In the genomic region with DNA sequence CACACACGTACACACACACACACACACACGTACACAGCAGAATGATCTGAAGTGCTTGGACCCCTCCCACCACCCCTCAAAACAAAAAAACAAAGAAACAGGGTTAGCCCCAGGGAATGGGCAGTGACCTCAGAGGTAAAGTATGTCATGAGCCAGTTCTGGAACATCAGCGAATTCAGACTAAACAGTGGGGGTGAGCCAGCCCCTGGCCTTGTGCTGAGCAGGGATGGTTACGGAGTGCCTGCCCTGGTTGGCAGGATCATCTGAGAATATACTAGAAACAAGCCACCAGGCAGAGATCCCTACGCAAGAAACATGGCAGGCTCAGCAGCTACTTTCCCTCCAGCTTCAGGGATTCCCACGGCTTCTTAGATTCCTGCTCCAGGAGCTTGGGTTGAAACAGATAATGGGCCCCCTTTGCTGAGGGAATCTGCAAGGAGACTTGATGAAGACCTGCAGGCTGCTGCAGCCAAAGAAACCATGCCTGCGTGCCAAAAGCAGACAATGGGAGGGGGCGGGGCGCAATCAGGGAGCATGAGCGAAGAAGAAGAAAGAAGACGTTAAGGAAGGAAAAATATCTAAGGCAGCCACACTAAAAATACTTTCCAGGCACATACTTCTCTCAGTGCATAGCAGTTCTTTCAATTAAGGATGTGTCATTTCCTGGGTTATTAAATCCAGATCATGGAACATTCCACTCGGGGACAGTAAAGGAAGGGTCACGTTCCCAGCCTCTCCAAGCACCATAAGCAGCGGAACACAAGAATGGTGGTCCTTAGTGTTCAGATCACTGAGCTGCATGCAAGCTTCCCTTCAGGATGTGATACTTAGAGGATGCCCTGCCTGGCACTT, we compare ENCODE assay signal across 8 mouse cellular contexts. TPM values are rescaled to one million over a fixed set of nuclear protein-coding genes. Genes with fewer than 3 reads are reported as not detected.
DNase-seq lines count a peak whose midpoint lies in the region; ATAC-seq lines count a peak whose summit lies in the region.

No protein-coding gene starts in this region.

- no peak overlapping the region for H3K4me2 ChIP-seq in kidney, embryonic 16.5 days (replicated peaks; ENCODE audit: low read depth, low read length)
- H3K4me2 ChIP-seq in forebrain, embryonic 15.5 days (replicated peaks) = peak overlapping the region; percentile 21
- H3K4me2 ChIP-seq in hindbrain, embryonic 12.5 days (replicated peaks) = no peak overlapping the region
- H3K4me2 ChIP-seq in midbrain, embryonic 12.5 days (replicated peaks) = no peak overlapping the region

- WGBS in kidney, embryonic 16.5 days = 56% methylated on average over 14 of the region's 14 CpGs
- 19% methylated on average over 14 of the region's 14 CpGs for WGBS in forebrain, embryonic 15.5 days
- 36% methylated on average over 14 of the region's 14 CpGs for WGBS in hindbrain, embryonic 12.5 days
- WGBS in midbrain, embryonic 12.5 days = 45% methylated on average over 14 of the region's 14 CpGs

- no peaks in the 10 kb centered on the region for H3K9me3 ChIP-seq in kidney, embryonic 16.5 days (ENCODE audit: low read length)
- no peaks in the 10 kb centered on the region for H3K9me3 ChIP-seq in forebrain, embryonic 15.5 days
- H3K9me3 ChIP-seq in hindbrain, embryonic 12.5 days (replicated peaks) = no peaks in the 10 kb centered on the region
- H3K9me3 ChIP-seq in midbrain, embryonic 12.5 days = no peaks in the 10 kb centered on the region

- no peak overlapping the region for H3K4me3 ChIP-seq in kidney, embryonic 16.5 days (ENCODE audit: low read length)
- H3K4me3 ChIP-seq in forebrain, embryonic 15.5 days = no peak overlapping the region
- no peak overlapping the region for H3K4me3 ChIP-seq in hindbrain, embryonic 12.5 days
- H3K4me3 ChIP-seq in midbrain, embryonic 12.5 days = no peak overlapping the region

- H3K4me1 ChIP-seq in kidney, embryonic 16.5 days (ENCODE audit: insufficient read depth, low read length) = no peaks in the 10 kb centered on the region
- peaks cover 14% of the 10 kb centered on the region for H3K4me1 ChIP-seq in forebrain, embryonic 15.5 days
- peaks cover 10% of the 10 kb centered on the region for H3K4me1 ChIP-seq in hindbrain, embryonic 12.5 days
- H3K4me1 ChIP-seq in midbrain, embryonic 12.5 days = peaks cover 10% of the 10 kb centered on the region

- 0 out of 2 replicates have a peak overlapping the region, but pooled peaks have one; percentile 15 for H3K9ac ChIP-seq in kidney, embryonic 16.5 days (replicated peaks; ENCODE audit: low read length)
- no peak overlapping the region; the same call in 1 of the 2 replicates for H3K9ac ChIP-seq in forebrain, embryonic 15.5 days (replicated peaks)
- no peak overlapping the region for H3K9ac ChIP-seq in hindbrain, embryonic 12.5 days
- no peak overlapping the region for H3K9ac ChIP-seq in midbrain, embryonic 12.5 days (replicated peaks)

- DNase-seq in kidney, adult 11 months = no peak
- peak; percentile 75 for DNase-seq in ZHBTc4 (ENCODE audit: low read depth, low spot score)
- DNase-seq in urinary bladder, postnatal 10 days (ENCODE audit: low spot score) = no peak
- DNase-seq in thymus, postnatal 10 days (ENCODE audit: low spot score in 2 of 2) = no peak

- no peak for ATAC-seq in kidney, embryonic 16.5 days (ENCODE audit: low FRiP score, low TSS enrichment)
- ATAC-seq in forebrain, embryonic 15.5 days (replicated peaks) = peak; percentile 78
- ATAC-seq in hindbrain, embryonic 12.5 days (ENCODE audit: low FRiP score) = peak; percentile 69
- peak; percentile 62 for ATAC-seq in midbrain, embryonic 12.5 days (ENCODE audit: low FRiP score, low read depth)

- H3K27me3 ChIP-seq in kidney, embryonic 16.5 days (ENCODE audit: insufficient read depth, low read length) = no peaks in the 10 kb centered on the region
- no peaks in the 10 kb centered on the region for H3K27me3 ChIP-seq in forebrain, embryonic 15.5 days
- no peaks in the 10 kb centered on the region for H3K27me3 ChIP-seq in hindbrain, embryonic 12.5 days
- no peaks in the 10 kb centered on the region for H3K27me3 ChIP-seq in midbrain, embryonic 12.5 days

- peak overlapping the region; percentile 37; the same call in 1 of the 2 replicates for H3K27ac ChIP-seq in kidney, embryonic 16.5 days (ENCODE audit: low read length)
- peak overlapping the region; percentile 59 for H3K27ac ChIP-seq in forebrain, embryonic 15.5 days (replicated peaks)
- 0 out of 2 replicates have a peak overlapping the region, but pooled peaks have one; percentile 44 for H3K27ac ChIP-seq in hindbrain, embryonic 12.5 days
- no peak overlapping the region for H3K27ac ChIP-seq in midbrain, embryonic 12.5 days (replicated peaks)

- H3K36me3 ChIP-seq in kidney, embryonic 16.5 days (ENCODE audit: insufficient read depth, low read length) = no peaks in the 10 kb centered on the region
- H3K36me3 ChIP-seq in forebrain, embryonic 15.5 days = no peaks in the 10 kb centered on the region
- no peaks in the 10 kb centered on the region for H3K36me3 ChIP-seq in hindbrain, embryonic 12.5 days
- no peaks in the 10 kb centered on the region for H3K36me3 ChIP-seq in midbrain, embryonic 12.5 days

RNA-seq across cellular contexts. Expression of a gene that starts 30.6 kb away (rescaled TPM):
- polyA plus RNA-seq in kidney, embryonic 16.5 days (2015; fragmentation: Nextera tagmentation; extraction: Ambion mirVana) = 37.9 and 39.5 TPM in 2 replicates
- polyA plus RNA-seq in forebrain, embryonic 15.5 days (2015; fragmentation: Nextera tagmentation; extraction: Ambion mirVana) = 14.3 and 16.8 TPM in 2 replicates
- 49.0 and 55.3 TPM in 2 replicates for polyA plus RNA-seq in hindbrain, embryonic 12.5 days (2016; fragmentation: Nextera tagmentation; extraction: Ambion mirVana)
- 49.7 and 50.4 TPM in 2 replicates for polyA plus RNA-seq in midbrain, embryonic 12.5 days (2016; fragmentation: Nextera tagmentation; extraction: Ambion mirVana)

RNA-seq across cellular contexts. Expression of a gene that starts 53.9 kb away (rescaled TPM):
- polyA plus RNA-seq in kidney, embryonic 16.5 days (2015; fragmentation: Nextera tagmentation; extraction: Ambion mirVana) = 0.32 TPM in 1 of 2 replicates, not detected in the other
- polyA plus RNA-seq in forebrain, embryonic 15.5 days (2015; fragmentation: Nextera tagmentation; extraction: Ambion mirVana) = not detected in 2 replicates
- not detected in 2 replicates for polyA plus RNA-seq in hindbrain, embryonic 12.5 days (2016; fragmentation: Nextera tagmentation; extraction: Ambion mirVana)
- not detected in 2 replicates for polyA plus RNA-seq in midbrain, embryonic 12.5 days (2016; fragmentation: Nextera tagmentation; extraction: Ambion mirVana)
